Mouse (Mus musculus): ENCODE data around the gene Ccdc183.

GRCm38 (mm10) chr2:25596765-25597510 lies 20.5 kb downstream of the Ccdc183 start:
- TF ChIP-seq CTCF (conservative IDR thresholded peaks at IDR 0.05; ENCODE audit: low read length) (no peak), NANOG (IDR thresholded peaks at IDR 0.05; ENCODE audit: borderline replicate concordance, low read length) (no peak), POU5F1 (IDR thresholded peaks at IDR 0.05; ENCODE audit: borderline replicate concordance, low read length) (no peak)
